Mouse (Mus musculus): Measurements from ENCODE around the gene Ap1s2. TPM values are rescaled to one million over a fixed set of nuclear protein-coding genes. Genes with fewer than 3 reads are reported as not detected.

Gene Ap1s2
- polyA plus RNA-seq, 1 experiment, result 2.6 TPM

GRCm38 (mm10) chrX:163899431-163900020 is 9.3 kb upstream of the Ap1s2 start:
- Histone ChIP-seq H3K36me3 (replicated peaks; ENCODE audit: low read length) (no peaks in the 10 kb centered on the region), H3K27me3 (replicated peaks) (peaks cover 6% of the 10 kb centered on the region), H3K4me3 (replicated peaks) (no peak overlapping the region), H3K4me1 (peaks cover 8% of the 10 kb centered on the region; the same call in 1 of the 2 replicates), H3K9me3 (no peaks in the 10 kb centered on the region)
- TF ChIP-seq FLI1 (IDR thresholded peaks at IDR 0.05; ENCODE audit: low read length) (no peak), GATA1 (IDR thresholded peaks at IDR 0.05; ENCODE audit: borderline replicate concordance, low read length) (no peak)

DNA sequence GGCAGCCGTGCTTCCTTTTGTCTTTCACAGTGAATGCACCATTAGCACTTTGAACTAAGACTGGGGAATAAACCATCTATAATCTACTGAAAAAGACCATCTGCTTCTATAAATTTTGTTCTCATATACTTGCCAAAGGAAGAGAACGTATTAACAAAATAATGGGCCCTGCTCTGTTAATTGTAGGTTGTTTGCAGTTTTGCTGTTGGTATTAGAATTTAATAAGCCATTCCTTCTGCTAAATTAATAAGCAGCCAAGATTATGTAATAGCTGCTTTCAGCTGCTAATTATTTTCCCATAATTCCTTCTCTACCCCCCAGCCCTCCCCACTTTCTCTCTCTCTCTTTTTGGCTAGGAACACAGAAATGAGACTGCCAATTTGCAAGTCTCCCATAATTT is 2.0 kb upstream of the Ap1s2 start:
- peaks cover 3% of the 10 kb centered on the region; the same call in 1 of the 2 replicates for H3K4me1 ChIP-seq
- no peaks in the 10 kb centered on the region for H3K36me3 ChIP-seq (replicated peaks; ENCODE audit: low read length)
- H3K27me3 ChIP-seq (replicated peaks), result peaks cover 14% of the 10 kb centered on the region
- peaks cover 8% of the 10 kb centered on the region for H3K9me3 ChIP-seq
- TF ChIP-seq FLI1 (IDR thresholded peaks at IDR 0.05; ENCODE audit: low read length) (no peak), GATA1 (IDR thresholded peaks at IDR 0.05; ENCODE audit: borderline replicate concordance, low read length) (no peak)
- H3K4me3 ChIP-seq (replicated peaks), result no peak overlapping the region

- Histone ChIP-seq H3K9me3 (peaks cover 8% of the 10 kb centered on the region), H3K4me3 (replicated peaks) (peak overlapping the region; percentile 95), H3K27me3 (replicated peaks) (peaks cover 12% of the 10 kb centered on the region), H3K4me1 (peaks cover 3% of the 10 kb centered on the region; the same call in 1 of the 2 replicates), H3K36me3 (replicated peaks; ENCODE audit: low read length) (no peaks in the 10 kb centered on the region)
- TF ChIP-seq GATA1 (IDR thresholded peaks at IDR 0.05; ENCODE audit: borderline replicate concordance, low read length) (no peak), FLI1 (IDR thresholded peaks at IDR 0.05; ENCODE audit: low read length) (no peak)
Observed at GRCm38 (mm10) chrX:163908003-163908336, 847 bp upstream of the Ap1s2 start.

DNA sequence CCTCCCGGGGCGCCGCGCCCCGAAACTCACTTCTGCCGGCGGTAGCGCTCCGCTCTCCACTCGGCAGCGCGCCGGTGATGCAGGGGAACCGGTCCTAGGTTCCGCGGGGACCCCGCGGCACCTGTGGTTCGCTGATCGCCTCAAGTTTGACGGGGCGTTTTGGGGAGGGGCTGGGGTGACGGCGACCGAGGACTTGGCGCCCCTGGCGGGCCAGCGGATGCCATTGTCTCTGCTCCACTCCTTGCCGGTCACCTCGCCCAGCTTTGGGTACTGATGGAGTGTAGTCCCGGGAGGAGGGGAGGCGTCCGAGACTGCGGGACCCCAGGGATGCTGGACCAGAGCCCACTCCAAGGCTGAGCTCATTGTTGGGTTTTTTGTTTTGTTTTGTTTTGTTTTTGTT is 564 bp downstream of the Ap1s2 start:
- Histone ChIP-seq H3K36me3 (replicated peaks; ENCODE audit: low read length) (no peaks in the 10 kb centered on the region), H3K4me1 (peaks cover 3% of the 10 kb centered on the region; the same call in 1 of the 2 replicates), H3K4me3 (replicated peaks) (peak overlapping the region; percentile 95), H3K27me3 (replicated peaks) (peaks cover 10% of the 10 kb centered on the region), H3K9me3 (peaks cover 8% of the 10 kb centered on the region)
- TF ChIP-seq GATA1 (IDR thresholded peaks at IDR 0.05; ENCODE audit: borderline replicate concordance, low read length) (no peak), FLI1 (IDR thresholded peaks at IDR 0.05; ENCODE audit: low read length) (no peak)

- Histone ChIP-seq H3K36me3 (replicated peaks; ENCODE audit: low read length) (peaks cover 9% of the 10 kb centered on the region), H3K4me3 (replicated peaks) (no peak overlapping the region), H3K4me1 (peaks cover 3% of the 10 kb centered on the region; the same call in 1 of the 2 replicates), H3K9me3 (peaks cover 8% of the 10 kb centered on the region), H3K27me3 (replicated peaks) (peaks cover 10% of the 10 kb centered on the region)
- TF ChIP-seq FLI1 (IDR thresholded peaks at IDR 0.05; ENCODE audit: low read length) (no peak), GATA1 (IDR thresholded peaks at IDR 0.05; ENCODE audit: borderline replicate concordance, low read length) (no peak)
Observed at GRCm38 (mm10) chrX:163912791-163913190, 4.0 kb downstream of the Ap1s2 start.

GRCm38 (mm10) chrX:163929550-163929949 is 20.7 kb downstream of the Ap1s2 start:
- H3K27me3 ChIP-seq (replicated peaks), result no peaks in the 10 kb centered on the region
- TF ChIP-seq FLI1 (IDR thresholded peaks at IDR 0.05; ENCODE audit: low read length) (no peak), GATA1 (IDR thresholded peaks at IDR 0.05; ENCODE audit: borderline replicate concordance, low read length) (no peak)
- no peak overlapping the region for H3K4me3 ChIP-seq (replicated peaks)
- no peaks in the 10 kb centered on the region for H3K9me3 ChIP-seq
- H3K4me1 ChIP-seq, result peaks cover 3% of the 10 kb centered on the region; the same call in 1 of the 2 replicates
- no peaks in the 10 kb centered on the region for H3K36me3 ChIP-seq (replicated peaks; ENCODE audit: low read length)

- no peak for TF ChIP-seq GATA1 (IDR thresholded peaks at IDR 0.05; ENCODE audit: borderline replicate concordance, low read length)
- TF ChIP-seq FLI1 (IDR thresholded peaks at IDR 0.05; ENCODE audit: low read length), result no peak
- H3K4me3 ChIP-seq (replicated peaks), result no peak overlapping the region
- H3K36me3 ChIP-seq (replicated peaks; ENCODE audit: low read length), result peaks cover 34% of the 10 kb centered on the region
- no peaks in the 10 kb centered on the region for H3K9me3 ChIP-seq
- H3K27me3 ChIP-seq (replicated peaks), result no peaks in the 10 kb centered on the region
- peaks cover 18% of the 10 kb centered on the region for H3K4me1 ChIP-seq
Observed at GRCm38 (mm10) chrX:163934731-163935130, 25.9 kb downstream of the Ap1s2 start.

DNA sequence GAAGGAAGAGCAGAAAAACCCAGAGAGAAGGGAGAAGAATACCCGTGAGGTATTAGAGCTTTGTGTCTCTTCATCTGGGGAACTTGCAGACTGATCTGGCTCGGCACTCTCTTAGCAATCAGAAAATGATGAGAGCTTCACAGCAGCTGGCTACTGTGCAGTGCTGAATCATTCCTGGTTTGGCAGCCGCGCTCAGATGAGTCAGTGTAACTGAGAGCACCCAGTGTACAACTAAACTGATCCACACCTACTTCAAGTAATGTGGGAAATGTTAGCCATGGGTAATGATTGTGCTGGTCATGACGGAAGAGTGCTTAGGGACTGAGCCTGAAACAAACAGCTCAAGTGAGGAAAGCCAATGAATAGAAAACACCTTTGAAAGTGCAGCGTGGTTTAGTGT is 29.8 kb downstream of the Ap1s2 start:
- H3K27me3 ChIP-seq (replicated peaks), result peaks cover 4% of the 10 kb centered on the region
- H3K4me1 ChIP-seq, result peaks cover 32% of the 10 kb centered on the region
- H3K4me3 ChIP-seq (replicated peaks), result no peak overlapping the region
- TF ChIP-seq FLI1 (IDR thresholded peaks at IDR 0.05; ENCODE audit: low read length), result no peak
- peaks cover 69% of the 10 kb centered on the region for H3K36me3 ChIP-seq (replicated peaks; ENCODE audit: low read length)
- H3K9me3 ChIP-seq, result no peaks in the 10 kb centered on the region

DNA sequence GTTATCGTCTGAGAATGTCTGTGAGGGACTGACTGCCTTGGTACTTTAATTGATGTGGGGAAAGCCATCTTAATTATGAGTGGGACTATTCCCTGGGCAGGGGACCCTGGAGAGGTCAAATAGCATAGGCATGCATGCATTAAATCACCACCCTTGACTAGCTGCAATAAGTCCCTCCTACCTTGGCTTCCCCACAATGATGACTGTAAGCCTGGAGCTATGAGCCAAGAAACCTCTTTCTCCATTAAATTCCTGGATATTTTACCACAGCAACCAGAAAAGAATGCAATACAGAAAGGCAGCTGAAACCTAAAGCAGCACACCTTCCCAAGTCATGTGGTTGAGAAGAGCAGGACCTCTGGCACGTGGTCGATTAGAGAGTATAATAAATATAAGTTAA is 35.6 kb downstream of the Ap1s2 start:
- Histone ChIP-seq H3K27me3 (replicated peaks) (peaks cover 4% of the 10 kb centered on the region), H3K36me3 (replicated peaks; ENCODE audit: low read length) (peaks cover 90% of the 10 kb centered on the region), H3K4me3 (replicated peaks) (no peak overlapping the region), H3K9me3 (no peaks in the 10 kb centered on the region), H3K4me1 (peaks cover 24% of the 10 kb centered on the region)
- TF ChIP-seq FLI1 (IDR thresholded peaks at IDR 0.05; ENCODE audit: low read length), result no peak
- no peak for TF ChIP-seq GATA1 (IDR thresholded peaks at IDR 0.05; ENCODE audit: borderline replicate concordance, low read length)

DNA sequence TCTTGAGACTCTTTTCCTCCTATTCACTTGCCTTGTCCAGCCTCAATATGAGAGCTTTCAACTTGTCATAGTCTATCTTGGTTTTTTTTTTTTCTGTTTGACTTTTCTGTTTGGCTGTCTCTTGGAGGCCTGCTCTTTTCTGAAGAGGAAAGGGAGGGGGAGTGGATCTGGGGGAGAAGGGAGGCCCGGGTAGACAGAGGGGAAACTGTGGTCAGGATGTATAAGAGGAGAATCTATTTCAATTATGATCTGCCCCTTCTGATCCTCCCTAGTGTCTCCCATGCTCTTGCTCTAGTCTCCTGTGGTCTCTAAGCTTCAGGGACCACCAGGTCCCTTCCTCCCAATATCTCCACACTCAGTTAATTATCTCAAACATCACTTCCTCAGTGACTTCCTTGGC is 42.8 kb downstream of the Ap1s2 start:
- H3K36me3 ChIP-seq (replicated peaks; ENCODE audit: low read length), result peaks cover 89% of the 10 kb centered on the region
- peak overlapping the region; percentile 72 for H3K4me3 ChIP-seq (replicated peaks)
- H3K4me1 ChIP-seq, result peaks cover 42% of the 10 kb centered on the region
- H3K9me3 ChIP-seq, result no peaks in the 10 kb centered on the region
- TF ChIP-seq GATA1 (IDR thresholded peaks at IDR 0.05; ENCODE audit: borderline replicate concordance, low read length), result no peak
- TF ChIP-seq FLI1 (IDR thresholded peaks at IDR 0.05; ENCODE audit: low read length), result no peak
- H3K27me3 ChIP-seq (replicated peaks), result peaks cover 2% of the 10 kb centered on the region
